Mouse (Mus musculus) gastrocnemius, adult 8-10 months (tissue): ENCODE results near the gene Kif21a. TPM values are rescaled to one million over a fixed set of nuclear protein-coding genes. Genes with fewer than 3 reads are reported as not detected.

ENCODE experiments used
- DNase-seq, 2 experiments: peaks; one replicate each; pipeline ENCODE4 v3.0.0; 2022; ENCODE audit warnings: low spot score in 2 of 2
- total RNA-seq, 4 experiments: library from RNA; stranded (reverse); gene quantifications; 2 replicates each; pipeline ENCODE4 v1.2.4; 2022

The Kif21a gene
- total RNA-seq, 4 experiments from 2014 or later = 17.6 to 26.0 (median 20.8) TPM

DNA sequence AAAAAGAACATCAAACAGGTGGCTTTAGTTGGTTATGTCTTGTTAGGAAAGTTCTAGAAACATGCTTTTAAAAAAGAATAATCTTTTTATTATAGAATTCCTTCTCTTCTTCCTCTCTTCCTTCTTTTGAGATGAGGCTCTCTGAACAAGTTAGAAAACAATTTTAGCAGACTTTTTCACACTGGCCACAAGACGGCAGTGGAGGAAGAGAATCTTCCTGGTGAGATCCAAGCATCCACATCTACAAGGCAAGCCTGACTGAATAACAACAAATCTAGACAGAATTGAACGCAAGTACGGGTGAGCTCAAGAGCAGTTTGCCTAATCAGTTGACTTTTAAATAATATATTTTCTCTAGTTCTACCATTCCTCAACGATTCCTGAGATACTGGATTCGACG is 98.4 kb downstream of the Kif21a start:
- no peak for DNase-seq

DNA sequence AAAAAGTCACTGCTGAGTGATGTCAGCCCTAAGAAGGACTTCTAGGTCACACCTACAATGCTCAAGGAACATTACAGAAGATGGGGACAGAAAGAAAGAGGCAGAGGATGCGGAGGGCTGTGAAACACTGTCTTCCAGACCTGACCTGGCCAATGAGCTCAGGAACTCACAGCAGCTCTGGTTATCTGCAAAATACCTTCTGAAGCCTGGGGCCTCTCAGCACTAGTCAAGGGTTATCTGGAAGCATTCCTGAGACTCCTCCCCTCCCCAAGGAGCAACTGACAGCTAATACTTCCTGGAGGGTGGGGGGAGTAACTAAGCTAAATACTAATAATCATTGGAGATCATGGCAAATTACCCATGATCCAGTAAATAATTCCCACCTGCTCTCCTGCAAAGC is 111.3 kb downstream of the Kif21a start:
- no peak for DNase-seq

DNA sequence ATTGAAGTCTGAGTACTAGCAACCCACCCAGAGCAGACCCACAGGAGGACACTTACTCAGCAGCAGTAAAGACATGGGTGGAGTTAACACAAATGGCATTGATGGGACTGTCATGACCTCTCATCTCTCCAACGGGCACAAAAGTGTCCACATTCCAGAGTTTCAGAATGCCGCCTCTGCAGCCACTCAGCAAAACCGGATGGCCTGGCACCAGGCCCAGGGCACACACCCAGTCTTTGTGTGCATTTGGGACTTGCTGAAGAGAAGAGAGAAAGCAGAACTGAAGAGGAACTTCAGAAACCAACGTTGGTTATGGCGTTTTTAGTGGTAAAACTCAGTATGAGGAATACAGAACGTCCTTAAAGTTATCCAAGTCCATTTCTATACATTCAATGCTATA is 114.2 kb downstream of the Kif21a start:
- no peak for DNase-seq

DNA sequence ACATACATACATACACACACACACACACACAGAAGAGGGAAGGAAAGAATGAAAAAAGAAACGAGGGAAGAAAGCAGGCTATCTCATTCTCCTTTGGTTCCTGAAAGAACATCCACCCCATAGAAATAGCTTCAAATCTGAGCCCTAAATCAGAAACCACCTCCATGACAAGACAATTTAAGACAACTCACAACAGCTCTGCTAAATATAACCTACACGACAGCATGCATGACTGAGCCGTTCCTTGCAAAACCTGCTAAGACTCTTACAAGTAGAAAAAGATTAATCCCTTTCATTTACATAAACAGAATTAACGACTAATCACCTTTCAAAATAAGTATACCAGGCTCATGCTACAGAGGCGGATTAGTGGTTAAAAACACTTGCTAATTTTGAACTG is 118.3 kb downstream of the Kif21a start:
- DNase-seq = no peak

DNA sequence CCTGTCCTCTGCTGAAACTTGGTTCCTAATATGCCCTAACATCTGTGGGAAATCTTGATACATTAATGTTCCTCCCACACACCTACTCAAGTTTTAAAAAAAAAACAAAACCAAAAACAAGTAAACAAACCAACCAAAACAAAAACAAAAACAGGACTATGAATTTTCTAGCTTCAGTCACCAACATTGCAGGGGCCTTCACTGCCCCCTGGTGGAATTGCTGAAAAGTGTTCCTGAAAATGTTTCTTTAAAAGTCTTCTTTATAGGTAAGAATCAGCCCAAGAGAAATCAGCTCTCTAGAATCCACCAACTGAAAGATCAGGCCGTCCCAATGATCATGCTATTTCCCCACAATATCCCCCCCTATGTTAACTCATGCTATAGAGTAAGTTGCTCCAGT is 120.7 kb downstream of the Kif21a start:
- DNase-seq = no peak

DNA sequence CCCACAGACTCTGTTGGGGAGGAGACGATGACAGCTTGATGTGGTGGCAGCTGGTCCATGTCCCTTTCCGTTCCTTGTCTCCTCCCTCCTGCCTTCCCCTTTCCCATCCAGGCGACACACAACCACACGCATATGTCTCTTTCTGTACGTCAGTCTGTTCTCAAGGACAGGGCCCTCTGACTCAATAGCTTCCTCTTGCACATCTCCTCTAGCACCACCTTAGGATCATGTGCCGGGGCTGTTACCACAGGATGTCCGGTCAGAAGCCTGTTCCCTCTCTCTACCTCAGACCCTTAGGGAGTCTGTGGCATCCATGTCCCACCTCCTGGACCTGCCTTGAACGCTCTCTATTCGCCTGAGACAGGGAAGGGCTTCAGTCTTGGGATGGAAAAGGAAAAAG is 153.3 kb downstream of the Kif21a start:
- no peak for DNase-seq

DNA sequence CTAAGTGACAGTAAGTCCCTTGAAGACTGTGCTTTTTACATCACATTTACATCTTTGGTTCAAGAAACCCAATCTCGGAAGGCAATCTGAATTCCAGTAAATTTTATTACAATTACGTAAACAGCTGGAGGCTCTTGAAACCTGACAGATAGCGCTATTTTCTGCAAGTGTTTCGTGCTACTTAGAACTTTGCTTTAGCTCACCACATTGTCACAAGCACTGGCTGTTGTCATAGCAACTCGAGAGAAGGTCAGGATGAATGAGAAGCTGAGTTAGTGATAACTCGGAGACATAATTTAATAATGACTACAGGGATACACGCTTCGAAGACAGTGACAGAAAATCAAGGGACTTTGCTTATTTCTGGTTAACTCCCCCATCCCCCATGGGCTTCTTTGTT is 162.3 kb downstream of the Kif21a start:
- no peak for DNase-seq

Other genes starting within 250 kb of the Kif21a start
- 10 to 100 TPM; 16.7 to 20.6 (median 19.1) TPM for gene Abcd2, start 141.9 kb upstream of the Kif21a start, total RNA-seq
- under 1 TPM in 1 of 4 experiments, not detected in 3; 0.17 TPM for gene CN725425, start 149.5 kb upstream of the Kif21a start, total RNA-seq